Mouse (Mus musculus): ENCODE data around the gene Serpina9. TPM values are rescaled to one million over a fixed set of nuclear protein-coding genes. Genes with fewer than 3 reads are reported as not detected.

Serpina9 gene
- polyA plus RNA-seq, 1 experiment from 2014 or later, result not detected

- H3K4me1 ChIP-seq, result no peaks in the 10 kb centered on the region
- no peaks in the 10 kb centered on the region for H3K9me3 ChIP-seq
- H3K27ac ChIP-seq, result no peak overlapping the region
- H3K4me3 ChIP-seq (replicated peaks), result no peak overlapping the region
- no peak for ATAC-seq (ENCODE audit: low FRiP score)
- no peaks in the 10 kb centered on the region for H3K36me3 ChIP-seq (replicated peaks)
- no peak overlapping the region for H3K4me2 ChIP-seq
- H3K9ac ChIP-seq, result no peak overlapping the region
- H3K27me3 ChIP-seq, result no peaks in the 10 kb centered on the region
- WGBS, result 73% methylated on average over 14 of the region's 14 CpGs
Observed at GRCm38 (mm10) chr12:103988754-103989513, 24.6 kb downstream of the Serpina9 start.

GRCm38 (mm10) chr12:103985868-103986267, 27.7 kb downstream of the Serpina9 start:
- ATAC-seq (ENCODE audit: low FRiP score), result no peak
- Histone ChIP-seq H3K27ac (no peak overlapping the region), H3K4me3 (replicated peaks) (no peak overlapping the region)

GRCm38 (mm10) chr12:103984935-103985334, 28.6 kb downstream of the Serpina9 start:
- no peak overlapping the region for H3K4me2 ChIP-seq
- no peak overlapping the region for H3K9ac ChIP-seq
- H3K4me1 ChIP-seq, result no peaks in the 10 kb centered on the region
- H3K4me3 ChIP-seq (replicated peaks), result no peak overlapping the region
- WGBS, result 67% methylated on average over 4 of the region's 4 CpGs
- no peaks in the 10 kb centered on the region for H3K9me3 ChIP-seq
- no peaks in the 10 kb centered on the region for H3K36me3 ChIP-seq (replicated peaks)
- H3K27ac ChIP-seq, result no peak overlapping the region
- ATAC-seq (ENCODE audit: low FRiP score), result no peak
- H3K27me3 ChIP-seq, result no peaks in the 10 kb centered on the region

More at GRCm38 (mm10) chr12:103985868-103986267, 27.7 kb downstream of the Serpina9 start:
- Histone ChIP-seq H3K27me3 (no peaks in the 10 kb centered on the region), H3K9me3 (no peaks in the 10 kb centered on the region), H3K36me3 (replicated peaks) (no peaks in the 10 kb centered on the region), H3K4me2 (no peak overlapping the region), H3K9ac (no peak overlapping the region), H3K4me1 (no peaks in the 10 kb centered on the region)
- 73% methylated on average over 5 of the region's 5 CpGs for WGBS

GRCm38 (mm10) chr12:103981646-103982360, 31.8 kb downstream of the Serpina9 start:
- Histone ChIP-seq H3K9ac (no peak overlapping the region), H3K9me3 (no peaks in the 10 kb centered on the region), H3K4me2 (no peak overlapping the region), H3K4me3 (replicated peaks) (no peak overlapping the region), H3K4me1 (no peaks in the 10 kb centered on the region), H3K27me3 (no peaks in the 10 kb centered on the region), H3K36me3 (replicated peaks) (no peaks in the 10 kb centered on the region), H3K27ac (no peak overlapping the region)
- ATAC-seq (ENCODE audit: low FRiP score), result no peak
- WGBS, result 82% methylated on average over 7 of the region's 7 CpGs

GRCm38 (mm10) chr12:103978294-103978693, 35.3 kb downstream of the Serpina9 start:
- ATAC-seq (ENCODE audit: low FRiP score), result no peak
- Histone ChIP-seq H3K4me3 (replicated peaks) (no peak overlapping the region), H3K4me2 (no peak overlapping the region), H3K27ac (no peak overlapping the region), H3K27me3 (no peaks in the 10 kb centered on the region), H3K4me1 (no peaks in the 10 kb centered on the region), H3K36me3 (replicated peaks) (no peaks in the 10 kb centered on the region), H3K9ac (no peak overlapping the region), H3K9me3 (no peaks in the 10 kb centered on the region)
- WGBS, result 94% methylated on average over 10 of the region's 10 CpGs

GRCm38 (mm10) chr12:103977846-103978245, 35.7 kb downstream of the Serpina9 start:
- WGBS, result 32% methylated on average over 5 of the region's 5 CpGs

GRCm38 (mm10) chr12:103977060-103977459, 36.5 kb downstream of the Serpina9 start:
- H3K27ac ChIP-seq, result no peak overlapping the region
- no peak overlapping the region for H3K9ac ChIP-seq
- no peaks in the 10 kb centered on the region for H3K4me1 ChIP-seq
- no peaks in the 10 kb centered on the region for H3K36me3 ChIP-seq (replicated peaks)
- ATAC-seq (ENCODE audit: low FRiP score), result no peak
- H3K4me3 ChIP-seq (replicated peaks), result no peak overlapping the region
- WGBS, result 50% methylated on average over 3 of the region's 3 CpGs
- no peaks in the 10 kb centered on the region for H3K27me3 ChIP-seq
- H3K4me2 ChIP-seq, result no peak overlapping the region
- no peaks in the 10 kb centered on the region for H3K9me3 ChIP-seq

More at GRCm38 (mm10) chr12:103977846-103978245, 35.7 kb downstream of the Serpina9 start:
- no peaks in the 10 kb centered on the region for H3K27me3 ChIP-seq
- ATAC-seq (ENCODE audit: low FRiP score), result no peak
- H3K4me2 ChIP-seq, result no peak overlapping the region
- H3K27ac ChIP-seq, result no peak overlapping the region
- no peaks in the 10 kb centered on the region for H3K4me1 ChIP-seq
- no peaks in the 10 kb centered on the region for H3K36me3 ChIP-seq (replicated peaks)
- no peaks in the 10 kb centered on the region for H3K9me3 ChIP-seq
- H3K4me3 ChIP-seq (replicated peaks), result no peak overlapping the region
- H3K9ac ChIP-seq, result no peak overlapping the region

GRCm38 (mm10) chr12:103971080-103971479, 42.5 kb downstream of the Serpina9 start:
- no peak overlapping the region for H3K4me2 ChIP-seq
- ATAC-seq (ENCODE audit: low FRiP score), result no peak
- no peaks in the 10 kb centered on the region for H3K4me1 ChIP-seq
- H3K9me3 ChIP-seq, result peaks cover 8% of the 10 kb centered on the region; the same call in 1 of the 2 replicates
- 95% methylated on average over 4 of the region's 4 CpGs for WGBS
- no peak overlapping the region for H3K4me3 ChIP-seq (replicated peaks)
- no peak overlapping the region for H3K9ac ChIP-seq
- H3K36me3 ChIP-seq (replicated peaks), result no peaks in the 10 kb centered on the region
- no peak overlapping the region for H3K27ac ChIP-seq
- H3K27me3 ChIP-seq, result no peaks in the 10 kb centered on the region

- no peak overlapping the region for H3K9ac ChIP-seq
- no peak overlapping the region for H3K4me2 ChIP-seq
- no peaks in the 10 kb centered on the region for H3K36me3 ChIP-seq (replicated peaks)
- H3K4me1 ChIP-seq, result no peaks in the 10 kb centered on the region
- WGBS, result 90% methylated on average over 9 of the region's 9 CpGs
- H3K27ac ChIP-seq, result no peak overlapping the region
- ATAC-seq (ENCODE audit: low FRiP score), result no peak
- H3K27me3 ChIP-seq, result no peaks in the 10 kb centered on the region
- peaks cover 8% of the 10 kb centered on the region; the same call in 1 of the 2 replicates for H3K9me3 ChIP-seq
- no peak overlapping the region for H3K4me3 ChIP-seq (replicated peaks)
Observed at GRCm38 (mm10) chr12:103969577-103970116, 43.9 kb downstream of the Serpina9 start.

- H3K4me2 ChIP-seq, result no peak overlapping the region
Observed at GRCm38 (mm10) chr12:103966761-103967160, 46.8 kb downstream of the Serpina9 start.

GRCm38 (mm10) chr12:103963288-103963687, 50.3 kb downstream of the Serpina9 start:
- Histone ChIP-seq H3K9me3 (peaks cover 8% of the 10 kb centered on the region), H3K9ac (no peak overlapping the region), H3K4me3 (replicated peaks) (no peak overlapping the region), H3K4me1 (no peaks in the 10 kb centered on the region), H3K27ac (no peak overlapping the region), H3K27me3 (no peaks in the 10 kb centered on the region), H3K36me3 (replicated peaks) (no peaks in the 10 kb centered on the region), H3K4me2 (no peak overlapping the region)
- ATAC-seq (ENCODE audit: low FRiP score), result no peak
- 95% methylated on average over 4 of the region's 4 CpGs for WGBS

More at GRCm38 (mm10) chr12:103966761-103967160, 46.8 kb downstream of the Serpina9 start:
- Histone ChIP-seq H3K36me3 (replicated peaks) (no peaks in the 10 kb centered on the region), H3K27me3 (no peaks in the 10 kb centered on the region), H3K9ac (no peak overlapping the region), H3K27ac (no peak overlapping the region), H3K4me3 (replicated peaks) (no peak overlapping the region), H3K4me1 (no peaks in the 10 kb centered on the region), H3K9me3 (peaks cover 8% of the 10 kb centered on the region)
- WGBS, result 73% methylated on average over 3 of the region's 3 CpGs
- no peak for ATAC-seq (ENCODE audit: low FRiP score)

- no peaks in the 10 kb centered on the region for H3K4me1 ChIP-seq
- no peak overlapping the region for H3K4me2 ChIP-seq
- no peak overlapping the region for H3K4me3 ChIP-seq (replicated peaks)
- no peak overlapping the region for H3K9ac ChIP-seq
- peaks cover 8% of the 10 kb centered on the region for H3K9me3 ChIP-seq
- 91% methylated on average over 8 of the region's 8 CpGs for WGBS
- H3K27me3 ChIP-seq, result no peaks in the 10 kb centered on the region
- H3K27ac ChIP-seq, result no peak overlapping the region
- H3K36me3 ChIP-seq (replicated peaks), result no peaks in the 10 kb centered on the region
- ATAC-seq (ENCODE audit: low FRiP score), result no peak
Observed at GRCm38 (mm10) chr12:103962860-103963259, 50.7 kb downstream of the Serpina9 start.
